Mouse (Mus musculus): ENCODE measurements at regions not wholly inside any gene's neighbourhood (a gene's known extent, or its start where the extent isn't known, plus 50 kb on each side); places are given as distances from the start of the nearest gene placed in this dataset.
A peak's percentile ranks its signal among the peaks of the same experiment; 100 is the strongest.

DNA sequence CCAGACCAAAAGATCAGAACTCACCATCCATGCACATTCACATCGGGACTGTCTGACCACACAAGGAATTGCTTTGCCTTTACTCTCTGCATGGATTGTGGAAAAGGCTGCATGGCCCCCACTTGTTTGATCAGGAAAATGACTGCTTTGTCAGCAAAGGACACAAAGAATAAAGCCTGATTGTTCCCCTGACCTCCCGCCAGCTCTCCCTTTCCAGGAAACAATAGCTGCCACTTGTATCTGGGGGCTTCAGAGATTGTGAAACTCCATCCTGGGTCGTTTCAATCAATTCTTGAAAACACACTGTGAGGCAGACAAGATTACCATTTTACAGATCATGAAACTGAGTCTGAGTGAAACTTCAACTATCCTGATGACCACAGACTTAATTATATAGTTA is 70.7 kb downstream of the Zic3 start:
- Histone ChIP-seq H3K4me2 (ENCODE audit: low read depth, low read length) (no peak overlapping the region), H3K36me3 (ENCODE audit: insufficient read depth, low read length) (no peaks in the 10 kb centered on the region), H3K9me3 (ENCODE audit: low read length) (no peaks in the 10 kb centered on the region), H3K27me3 (ENCODE audit: insufficient read depth, low read length) (no peaks in the 10 kb centered on the region), H3K4me3 (ENCODE audit: low read length) (no peak overlapping the region), H3K27ac (no peak overlapping the region), H3K4me1 (ENCODE audit: insufficient read depth, low read length) (no peaks in the 10 kb centered on the region), H3K9ac (replicated peaks; ENCODE audit: low read length) (no peak overlapping the region)
- ATAC-seq (no peak), DNase-seq (ENCODE audit: low spot score) (no peak)
- WGBS = 36% methylated on average over 3 of the region's 3 CpGs
- no peak for TF ChIP-seq CTCF (IDR thresholded peaks at IDR 0.05; ENCODE audit: low read depth)

DNA sequence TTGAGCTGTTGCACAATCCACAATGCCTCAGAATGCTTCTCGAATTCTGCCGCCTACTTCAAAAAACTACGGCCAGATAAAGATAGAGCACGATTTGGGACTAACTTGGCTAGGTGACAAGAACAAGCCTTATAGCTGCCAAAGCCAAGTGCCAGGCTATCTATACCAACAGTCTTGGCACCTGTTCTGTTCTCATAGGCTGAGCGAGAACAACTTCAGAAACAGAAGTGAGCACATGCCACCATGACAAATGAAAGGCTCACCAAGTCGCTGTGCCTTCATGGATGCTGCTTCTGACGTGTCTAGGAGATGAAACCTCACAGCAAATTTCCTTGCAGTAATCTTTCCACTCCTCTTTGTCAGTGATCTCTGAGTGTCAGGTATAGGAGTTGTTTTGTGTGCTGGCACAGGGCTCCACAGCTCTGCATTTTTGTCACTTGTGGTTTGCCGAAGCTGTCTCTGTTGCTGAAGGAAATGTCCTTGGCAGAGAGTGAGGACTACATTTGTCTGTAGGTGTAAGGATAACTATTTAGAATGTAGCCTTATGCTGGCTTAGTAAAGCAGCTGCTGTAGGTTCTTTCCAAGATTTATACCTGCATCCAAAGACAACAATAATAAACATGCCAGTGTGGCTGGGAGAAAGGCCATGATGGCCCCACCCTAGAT is 95.4 kb downstream of the Zic3 start:
- 72% methylated on average over 8 of the region's 8 CpGs for WGBS
- Histone ChIP-seq H3K36me3 (ENCODE audit: insufficient read depth, low read length) (no peaks in the 10 kb centered on the region), H3K27ac (no peak overlapping the region), H3K4me1 (ENCODE audit: insufficient read depth, low read length) (no peaks in the 10 kb centered on the region), H3K4me2 (ENCODE audit: low read depth, low read length) (no peak overlapping the region), H3K4me3 (ENCODE audit: low read length) (no peak overlapping the region), H3K27me3 (ENCODE audit: insufficient read depth, low read length) (no peaks in the 10 kb centered on the region), H3K9ac (replicated peaks; ENCODE audit: low read length) (no peak overlapping the region), H3K9me3 (ENCODE audit: low read length) (no peaks in the 10 kb centered on the region)
- no peak for TF ChIP-seq CTCF (IDR thresholded peaks at IDR 0.05; ENCODE audit: low read depth)
- no peak for DNase-seq (ENCODE audit: low spot score)
- ATAC-seq = no peak

DNA sequence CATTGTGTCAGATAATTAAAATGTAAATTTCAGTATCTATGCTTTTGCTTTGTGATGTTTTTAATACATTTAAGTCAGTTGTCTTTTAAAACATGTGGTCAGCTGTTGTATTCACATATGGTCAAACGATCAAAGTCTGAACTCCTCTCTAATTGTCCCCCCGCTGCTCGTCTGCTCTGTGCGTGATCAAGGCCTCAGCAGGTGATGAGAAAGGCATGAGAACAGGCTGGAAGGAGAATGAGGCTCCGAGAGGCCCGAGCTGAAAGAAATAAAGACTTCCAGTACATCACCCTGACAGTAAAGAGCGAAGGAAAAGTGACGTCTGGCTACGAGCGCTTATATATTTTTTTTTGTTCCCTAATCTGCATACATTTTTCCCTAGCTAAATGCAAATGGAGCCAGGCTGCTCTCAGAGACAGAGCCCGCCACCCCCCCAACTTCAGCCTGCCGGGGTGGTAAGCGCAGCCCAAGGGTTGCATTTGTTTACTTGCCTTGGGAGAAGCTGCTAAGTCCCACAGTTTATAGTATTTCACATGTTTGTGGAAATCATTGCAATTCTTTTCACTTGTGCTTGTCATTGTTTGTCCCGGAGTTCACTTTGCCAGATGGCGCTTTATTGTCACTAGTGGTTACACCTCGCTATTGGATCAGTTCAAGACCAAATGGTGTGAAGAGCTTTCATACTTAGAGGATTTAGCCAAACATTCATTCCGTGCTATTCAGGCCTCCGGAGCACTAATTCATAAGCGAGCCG is 133.0 kb downstream of the Zic3 start:
- 30% methylated on average over 20 of the region's 20 CpGs for WGBS
- DNase-seq (ENCODE audit: low spot score) (peak; percentile 34), ATAC-seq (no peak)
- Histone ChIP-seq H3K27me3 (ENCODE audit: insufficient read depth, low read length) (no peaks in the 10 kb centered on the region), H3K9me3 (ENCODE audit: low read length) (no peaks in the 10 kb centered on the region), H3K4me3 (ENCODE audit: low read length) (no peak overlapping the region), H3K4me1 (ENCODE audit: insufficient read depth, low read length) (no peaks in the 10 kb centered on the region), H3K9ac (replicated peaks; ENCODE audit: low read length) (no peak overlapping the region), H3K27ac (0 out of 2 replicates have a peak overlapping the region, but pooled peaks have one; percentile 3), H3K4me2 (ENCODE audit: low read depth, low read length) (peak overlapping the region; percentile 46), H3K36me3 (ENCODE audit: insufficient read depth, low read length) (no peaks in the 10 kb centered on the region)
- TF ChIP-seq CTCF (IDR thresholded peaks at IDR 0.05; ENCODE audit: low read depth) = no peak

DNA sequence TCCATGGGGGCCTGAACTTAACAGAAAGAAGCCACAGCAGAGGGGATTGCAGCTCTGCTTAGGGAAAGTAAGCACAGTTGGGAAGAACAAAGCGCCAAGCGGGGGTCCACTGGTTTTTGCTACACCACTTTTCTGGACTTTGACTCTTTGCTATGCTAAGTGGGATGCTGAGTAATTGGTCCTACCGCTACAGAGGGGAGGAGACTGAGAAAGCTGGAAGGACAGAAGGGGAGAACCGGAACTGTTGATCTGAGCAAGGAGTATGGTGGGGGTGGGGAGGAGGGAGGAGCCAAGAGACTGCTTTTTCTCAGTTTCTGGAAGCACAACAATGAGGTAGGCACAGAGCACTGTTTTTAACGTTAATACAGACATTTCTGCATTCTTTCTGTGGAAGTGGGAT is 134.9 kb downstream of the Zic3 start:
- WGBS = 39% methylated on average over 5 of the region's 5 CpGs
- DNase-seq (ENCODE audit: low spot score) = no peak

DNA sequence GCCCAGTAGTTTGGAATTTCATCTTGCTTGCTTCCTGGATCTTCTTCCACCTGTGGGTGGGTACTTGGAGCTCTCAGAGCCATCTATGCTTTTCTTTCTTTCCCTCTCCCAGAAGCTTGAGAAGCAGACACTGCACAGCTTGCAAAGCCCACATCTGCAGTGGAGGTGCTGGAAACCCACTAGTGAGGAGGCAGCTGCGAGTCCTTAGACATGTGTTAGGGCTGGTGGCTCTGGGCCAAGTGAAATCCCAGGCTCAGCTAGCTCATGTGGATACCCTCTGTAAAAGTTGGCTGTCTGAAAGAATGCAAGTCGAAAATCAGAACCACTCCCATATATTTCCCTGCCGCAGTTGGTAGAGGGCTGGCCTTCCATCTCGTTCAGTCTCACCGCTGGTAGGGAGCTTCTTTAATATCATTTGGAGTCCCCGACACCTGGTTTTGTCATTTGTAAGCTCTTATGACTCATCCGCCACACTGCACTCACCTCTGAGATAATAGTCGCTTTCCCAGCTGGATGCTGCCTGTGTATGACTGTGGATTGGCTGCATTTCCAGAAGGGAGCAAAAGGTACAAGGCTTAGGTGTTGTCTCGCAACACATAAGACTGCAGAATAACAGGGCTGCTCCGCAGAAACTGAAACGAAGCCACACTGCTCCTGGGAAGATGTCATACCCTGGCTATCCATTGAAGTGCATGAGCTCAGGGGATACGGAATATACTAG is 143.8 kb downstream of the Zic3 start:
- TF ChIP-seq CTCF (IDR thresholded peaks at IDR 0.05; ENCODE audit: low read depth) = no peak
- 76% methylated on average over 12 of the region's 12 CpGs for WGBS
- no peak for DNase-seq (ENCODE audit: low spot score)

More for the DNA sequence above, 134.9 kb downstream of the Zic3 start:
- TF ChIP-seq CTCF (IDR thresholded peaks at IDR 0.05; ENCODE audit: low read depth) = no peak
- Histone ChIP-seq H3K9ac (replicated peaks; ENCODE audit: low read length) (no peak overlapping the region), H3K27me3 (ENCODE audit: insufficient read depth, low read length) (no peaks in the 10 kb centered on the region), H3K4me3 (ENCODE audit: low read length) (no peak overlapping the region), H3K4me1 (ENCODE audit: insufficient read depth, low read length) (no peaks in the 10 kb centered on the region), H3K4me2 (ENCODE audit: low read depth, low read length) (no peak overlapping the region), H3K36me3 (ENCODE audit: insufficient read depth, low read length) (no peaks in the 10 kb centered on the region), H3K9me3 (ENCODE audit: low read length) (no peaks in the 10 kb centered on the region), H3K27ac (no peak overlapping the region)
- no peak for ATAC-seq

DNA sequence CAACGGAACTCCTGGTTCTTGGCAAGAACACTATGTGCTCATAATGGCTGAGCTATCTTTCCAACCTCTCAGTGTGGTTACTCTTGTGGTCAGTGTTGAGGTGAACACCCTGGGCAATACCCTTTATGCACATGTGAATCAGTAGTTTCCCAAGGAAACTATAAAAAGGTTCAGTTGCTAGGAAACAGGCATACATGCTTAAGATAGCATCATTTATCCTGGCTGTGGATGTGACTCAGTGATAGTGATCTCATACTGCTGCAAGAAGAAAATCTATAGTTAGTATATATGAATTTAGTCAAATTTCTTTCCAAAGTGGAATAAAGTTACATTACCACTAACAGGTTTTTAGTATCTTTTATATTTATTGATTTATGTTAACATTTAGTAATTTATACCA is 151.8 kb downstream of the Zic3 start:
- no peak for TF ChIP-seq CTCF (IDR thresholded peaks at IDR 0.05; ENCODE audit: low read depth)
- WGBS = 81% methylated on average over 1 of the region's 1 CpGs

More for the DNA sequence above, 143.8 kb downstream of the Zic3 start:
- Histone ChIP-seq H3K4me2 (ENCODE audit: low read depth, low read length) (no peak overlapping the region), H3K9me3 (ENCODE audit: low read length) (no peaks in the 10 kb centered on the region), H3K4me3 (ENCODE audit: low read length) (no peak overlapping the region), H3K4me1 (ENCODE audit: insufficient read depth, low read length) (no peaks in the 10 kb centered on the region), H3K27ac (no peak overlapping the region), H3K27me3 (ENCODE audit: insufficient read depth, low read length) (no peaks in the 10 kb centered on the region), H3K36me3 (ENCODE audit: insufficient read depth, low read length) (no peaks in the 10 kb centered on the region), H3K9ac (replicated peaks; ENCODE audit: low read length) (no peak overlapping the region)
- ATAC-seq = no peak

More for the DNA sequence above, 151.8 kb downstream of the Zic3 start:
- no peaks in the 10 kb centered on the region for H3K27me3 ChIP-seq (ENCODE audit: insufficient read depth, low read length)
- no peak for ATAC-seq
- no peak overlapping the region for H3K4me3 ChIP-seq (ENCODE audit: low read length)
- no peak for DNase-seq (ENCODE audit: low spot score)
- H3K27ac ChIP-seq = no peak overlapping the region
- no peak overlapping the region for H3K4me2 ChIP-seq (ENCODE audit: low read depth, low read length)
- H3K4me1 ChIP-seq (ENCODE audit: insufficient read depth, low read length) = no peaks in the 10 kb centered on the region
- H3K9ac ChIP-seq (replicated peaks; ENCODE audit: low read length) = no peak overlapping the region
- H3K9me3 ChIP-seq (ENCODE audit: low read length) = no peaks in the 10 kb centered on the region
- H3K36me3 ChIP-seq (ENCODE audit: insufficient read depth, low read length) = no peaks in the 10 kb centered on the region
